Mouse (Mus musculus) embryonic facial prominence, embryonic 13.5 days (tissue): ENCODE measurements around the gene Hacd2. TPM values are rescaled to one million over a fixed set of nuclear protein-coding genes. Genes with fewer than 3 reads are reported as not detected.

Experiments used
- ATAC-seq: fragments of 200-750 bp; cut with Nextera tagmentation; 2 replicates; pipeline ENCODE4 v1.8.0; 2017; ENCODE audit warnings: low read depth; ENCODE audit not compliant: insufficient number of reproducible peaks, insufficient read depth, low FRiP score, low TSS enrichment
- H3K27ac ChIP-seq: fragments of 300-500 bp; sonication (generic); 2 replicates; pipeline ENCODE4 v1.5.1; 2015; ENCODE audit warnings: moderate library complexity, mild to moderate bottlenecking, inconsistent platforms
- H3K27me3 ChIP-seq: fragments of 300-500 bp; sonication (generic); 2 replicates; pipeline ENCODE4 v1.6.1; 2015; ENCODE audit warnings: mild to moderate bottlenecking, inconsistent platforms
- H3K36me3 ChIP-seq: fragments of 300-500 bp; sonication (generic); 2 replicates; pipeline ENCODE4 v1.6.1; 2015; ENCODE audit warnings: mild to moderate bottlenecking, inconsistent platforms
- H3K4me1 ChIP-seq: fragments of 300-500 bp; sonication (generic); 2 replicates; pipeline ENCODE4 v1.6.1; 2015; ENCODE audit warnings: inconsistent platforms
- H3K4me2 ChIP-seq: fragments of 300-500 bp; sonication (generic); 2 replicates; pipeline ENCODE4 v1.6.1; 2015; ENCODE audit warnings: moderate library complexity, mild to moderate bottlenecking, inconsistent platforms
- H3K4me3 ChIP-seq: fragments of 300-500 bp; sonication (generic); 2 replicates; pipeline ENCODE4 v1.5.1; 2015; ENCODE audit warnings: mild to moderate bottlenecking, inconsistent platforms
- H3K9ac ChIP-seq: fragments of 300-500 bp; sonication (generic); 2 replicates; pipeline ENCODE4 v1.6.1; 2015; ENCODE audit warnings: mild to moderate bottlenecking, inconsistent platforms
- H3K9me3 ChIP-seq: fragments of 300-500 bp; sonication (generic); 2 replicates; pipeline ENCODE4 v1.6.1; 2016; ENCODE audit warnings: inconsistent platforms
- WGBS: fragments of 180-500 bp; shearing (Covaris S2); methylation state at CpG from one replicate; pipeline ENCODE4 v1.1.7; 2015; ENCODE audit warnings: mixed read lengths; 5-methylcytosine and 5-hydroxymethylcytosine counted together
- polyA plus RNA-seq: library from polyadenylated mRNA; unstranded; fragments of >200 nt; fragmentation: Nextera tagmentation; extraction: Ambion mirVana; gene quantifications from 2 replicates; pipeline ENCODE4 v1.2.1, GENCODE M21; 2015

Hacd2 gene
- polyA plus RNA-seq, 1 experiment from 2014 or later, result 87.8 TPM

DNA sequence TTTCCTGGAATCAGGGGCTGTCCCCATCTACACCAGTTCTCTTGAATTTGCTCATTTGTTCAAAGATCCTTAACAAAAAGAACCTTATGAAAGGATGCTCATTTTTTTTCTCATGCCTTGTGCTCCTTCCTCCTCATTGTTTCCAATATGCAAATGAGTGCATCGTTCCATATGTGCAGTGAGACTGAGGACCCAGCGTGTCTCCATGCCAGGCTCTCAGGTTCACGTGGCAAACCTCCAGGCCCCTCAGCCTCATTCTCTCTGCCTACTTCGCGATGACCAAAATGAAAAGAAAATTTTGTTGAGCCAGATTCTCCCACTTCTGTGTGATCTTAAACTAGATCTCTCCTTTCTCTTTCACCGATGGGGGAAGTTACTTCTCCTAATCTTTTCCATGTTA lies 117.2 kb downstream of the Hacd2 start:
- Histone ChIP-seq H3K4me2 (no peak overlapping the region), H3K27me3 (no peaks in the 10 kb centered on the region), H3K4me1 (peaks cover 16% of the 10 kb centered on the region), H3K9me3 (no peaks in the 10 kb centered on the region), H3K4me3 (no peak overlapping the region), H3K9ac (no peak overlapping the region), H3K36me3 (no peaks in the 10 kb centered on the region), H3K27ac (no peak overlapping the region)
- 55% methylated on average over 6 of the region's 6 CpGs for WGBS
- no peak for ATAC-seq

DNA sequence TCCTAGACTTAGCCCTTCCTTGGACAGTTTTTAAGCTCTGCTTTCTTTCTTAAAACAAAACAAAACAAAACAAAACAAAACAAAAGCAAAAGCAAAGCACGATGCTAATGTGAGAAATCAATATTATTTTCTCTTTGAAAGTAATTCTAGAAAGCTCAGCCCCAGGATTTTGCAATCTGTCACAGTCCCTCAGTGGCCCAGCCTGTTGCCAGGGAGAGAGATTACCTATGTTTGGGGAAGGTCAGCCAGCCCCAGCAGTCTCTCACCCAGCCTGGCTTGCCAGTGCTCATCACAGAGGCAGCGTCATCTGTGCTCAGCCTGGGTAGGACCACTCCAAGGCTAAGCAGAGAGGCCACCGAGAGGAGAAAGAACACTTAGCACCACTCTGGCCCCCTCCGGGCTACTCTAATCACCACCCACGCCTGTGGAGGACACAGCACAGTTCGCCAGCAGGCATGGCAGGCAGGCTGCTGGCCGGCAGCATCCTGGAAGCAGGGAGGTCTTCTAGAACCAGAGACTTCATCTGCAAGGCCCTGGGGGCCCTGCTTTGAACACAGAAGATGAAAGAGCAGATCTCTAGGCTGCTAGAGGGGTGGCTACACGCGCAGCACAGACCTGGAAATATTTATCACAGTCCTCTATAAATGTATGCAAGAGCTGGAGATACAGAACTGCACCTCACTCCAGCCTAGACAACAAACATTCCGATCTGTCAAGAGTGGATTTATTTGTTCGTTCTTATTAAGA lies 117.8 kb downstream of the Hacd2 start:
- peak overlapping the region; percentile 21 for H3K4me2 ChIP-seq

DNA sequence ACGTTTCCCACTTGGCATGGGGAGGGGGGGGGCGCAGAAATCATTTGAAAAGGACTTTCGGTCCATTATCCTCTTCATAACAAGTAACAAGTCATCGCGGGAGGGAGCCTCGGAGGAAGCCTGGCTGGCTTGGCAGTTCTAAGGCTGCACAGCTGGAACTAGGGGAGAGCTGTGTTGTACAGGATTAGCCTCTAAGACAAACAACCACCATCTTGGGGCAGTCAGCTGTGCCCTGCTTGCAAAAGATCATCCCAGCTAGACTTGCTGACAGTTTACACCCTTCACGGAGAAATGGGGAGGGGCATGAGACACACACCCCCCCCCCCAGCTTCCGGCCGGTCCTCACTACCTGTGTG lies 118.4 kb downstream of the Hacd2 start:
- H3K27me3 ChIP-seq, result no peaks in the 10 kb centered on the region
- peak overlapping the region; percentile 21 for H3K4me2 ChIP-seq
- H3K9me3 ChIP-seq, result no peaks in the 10 kb centered on the region
- no peak overlapping the region for H3K9ac ChIP-seq
- H3K36me3 ChIP-seq, result no peaks in the 10 kb centered on the region
- no peak overlapping the region for H3K27ac ChIP-seq
- H3K4me1 ChIP-seq, result peaks cover 14% of the 10 kb centered on the region
- WGBS, result 42% methylated on average over 9 of the region's 9 CpGs
- no peak for ATAC-seq
- H3K4me3 ChIP-seq, result no peak overlapping the region

More for the DNA sequence above, 117.8 kb downstream of the Hacd2 start:
- Histone ChIP-seq H3K9ac (no peak overlapping the region), H3K4me3 (no peak overlapping the region), H3K27me3 (no peaks in the 10 kb centered on the region), H3K36me3 (no peaks in the 10 kb centered on the region), H3K9me3 (no peaks in the 10 kb centered on the region), H3K4me1 (peaks cover 16% of the 10 kb centered on the region), H3K27ac (peak overlapping the region; percentile 53; the same call in 1 of the 2 replicates)
- whole genome bisulfite sequencing, result 18% methylated on average over 11 of the region's 11 CpGs
- no peak for ATAC-seq

DNA sequence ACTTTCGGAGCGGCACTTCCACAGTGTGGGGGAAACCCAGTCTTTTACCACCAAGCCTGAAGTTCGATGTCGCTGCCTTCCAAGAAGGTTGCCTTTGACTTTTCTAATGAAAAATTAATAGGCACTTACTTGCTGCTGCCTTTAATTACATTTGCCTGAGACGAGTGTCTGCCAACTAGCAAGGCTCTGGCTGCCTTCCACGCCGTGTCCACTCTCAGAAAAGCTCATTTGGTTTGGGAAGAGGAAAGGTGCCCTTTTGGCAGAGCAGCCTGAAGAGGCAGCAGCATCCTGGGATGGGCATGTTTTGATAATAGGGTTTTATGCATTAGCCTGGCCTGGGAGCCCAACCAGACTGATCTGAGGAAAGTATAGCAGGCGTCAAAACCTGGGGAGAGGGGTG lies 119.6 kb downstream of the Hacd2 start:
- no peak for ATAC-seq
- no peak overlapping the region for H3K4me3 ChIP-seq
- WGBS, result 76% methylated on average over 8 of the region's 8 CpGs
- no peak overlapping the region for H3K9ac ChIP-seq
- H3K36me3 ChIP-seq, result no peaks in the 10 kb centered on the region
- no peaks in the 10 kb centered on the region for H3K27me3 ChIP-seq
- H3K9me3 ChIP-seq, result no peaks in the 10 kb centered on the region
- H3K27ac ChIP-seq, result no peak overlapping the region
- H3K4me1 ChIP-seq, result peaks cover 14% of the 10 kb centered on the region
- H3K4me2 ChIP-seq, result no peak overlapping the region

DNA sequence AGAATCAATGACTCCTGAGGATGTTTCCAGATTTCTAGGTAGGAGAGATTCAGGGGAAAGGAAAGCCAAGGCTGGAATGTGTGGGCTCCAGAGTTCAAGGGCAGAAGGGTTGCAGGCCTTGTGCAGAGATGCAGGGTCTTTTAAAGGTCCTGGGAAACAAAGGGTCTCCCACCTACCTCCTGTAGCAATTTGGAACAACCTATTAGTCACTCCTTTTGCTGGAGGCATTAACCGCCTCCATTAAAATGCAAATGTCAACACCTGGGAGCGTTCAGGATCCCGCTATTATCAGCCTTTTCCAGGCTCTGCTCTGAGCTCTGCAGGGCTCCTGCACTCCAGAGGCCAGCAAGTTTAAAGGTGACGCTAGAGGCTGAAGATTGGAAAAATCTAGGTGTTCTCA lies 123.9 kb downstream of the Hacd2 start:
- Histone ChIP-seq H3K4me1 (no peaks in the 10 kb centered on the region), H3K4me3 (no peak overlapping the region), H3K4me2 (no peak overlapping the region), H3K27me3 (peaks cover 7% of the 10 kb centered on the region), H3K9me3 (no peaks in the 10 kb centered on the region), H3K9ac (no peak overlapping the region), H3K27ac (no peak overlapping the region), H3K36me3 (no peaks in the 10 kb centered on the region)
- ATAC-seq, result no peak
- 14% methylated on average over 4 of the region's 4 CpGs for WGBS

DNA sequence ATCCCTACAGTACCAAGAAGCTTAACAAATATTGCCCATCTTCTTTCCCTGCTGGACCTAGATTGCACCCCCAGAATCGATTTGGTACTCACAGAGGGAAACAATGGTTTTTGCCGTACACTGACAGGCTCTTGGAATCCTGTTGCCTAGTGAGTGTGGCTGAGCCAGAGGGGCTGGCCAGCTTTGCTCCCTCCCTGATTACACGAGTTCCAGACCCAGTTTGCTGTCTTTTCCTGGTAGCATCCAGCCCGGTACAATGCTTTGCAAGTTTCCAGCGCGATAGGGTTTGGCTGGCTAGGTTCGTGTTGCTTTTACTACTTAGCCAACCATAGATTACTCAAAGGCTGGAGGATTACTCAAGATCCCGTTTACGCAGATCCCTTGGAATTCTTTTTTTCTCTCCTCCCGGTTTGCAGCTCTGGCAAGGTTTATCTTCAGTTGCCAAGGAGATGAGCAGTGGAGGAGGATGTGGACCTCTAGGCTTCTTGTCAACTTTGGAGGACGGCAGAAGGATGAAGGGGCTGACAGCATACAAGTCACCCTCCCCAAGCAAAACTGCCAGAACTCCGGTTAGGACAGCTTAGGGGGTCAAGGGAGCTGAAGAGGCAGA lies 131.0 kb downstream of the Hacd2 start:
- H3K27ac ChIP-seq, result no peak overlapping the region
- no peak overlapping the region for H3K9ac ChIP-seq
- no peak for ATAC-seq
- 0 out of 2 replicates have a peak, but pooled peaks cover 3% of the 10 kb centered on the region for H3K36me3 ChIP-seq
- peak overlapping the region; percentile 91 for H3K4me2 ChIP-seq
- no peaks in the 10 kb centered on the region for H3K9me3 ChIP-seq
- 8% methylated on average over 12 of the region's 12 CpGs for WGBS
- H3K27me3 ChIP-seq, result peaks cover 73% of the 10 kb centered on the region
- H3K4me3 ChIP-seq, result no peak overlapping the region
- H3K4me1 ChIP-seq, result peaks cover 39% of the 10 kb centered on the region

DNA sequence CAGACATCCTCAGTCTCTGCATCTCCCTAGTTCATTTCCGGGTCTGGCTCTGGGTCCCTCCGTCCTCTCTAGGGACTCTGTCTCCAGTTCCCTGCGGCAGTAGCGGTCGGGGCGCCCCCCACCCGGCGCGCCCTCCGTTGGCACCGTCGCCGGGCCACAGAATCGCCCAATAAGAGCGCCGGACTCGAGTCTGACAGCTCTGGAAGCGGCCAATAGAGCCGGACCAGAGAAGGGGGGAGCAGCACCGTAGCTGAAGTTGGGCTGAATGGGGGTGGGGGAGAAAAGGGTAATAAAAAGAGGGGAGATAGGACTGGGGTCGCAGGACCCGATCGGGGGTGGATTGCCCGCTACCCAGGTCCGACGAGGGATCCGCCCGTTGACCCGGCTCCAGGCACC lies 132.0 kb downstream of the Hacd2 start:
- H3K36me3 ChIP-seq, result 0 out of 2 replicates have a peak, but pooled peaks cover 3% of the 10 kb centered on the region
- peak overlapping the region; percentile 80 for H3K9ac ChIP-seq
- no peaks in the 10 kb centered on the region for H3K9me3 ChIP-seq
- under 1% methylated on average over 29 of the region's 29 CpGs for WGBS
- H3K27ac ChIP-seq, result peak overlapping the region; percentile 78
- H3K4me3 ChIP-seq, result peak overlapping the region; percentile 75
- ATAC-seq, result peak; percentile 69
- peak overlapping the region; percentile 91 for H3K4me2 ChIP-seq
- H3K4me1 ChIP-seq, result peaks cover 43% of the 10 kb centered on the region
- H3K27me3 ChIP-seq, result peaks cover 75% of the 10 kb centered on the region

DNA sequence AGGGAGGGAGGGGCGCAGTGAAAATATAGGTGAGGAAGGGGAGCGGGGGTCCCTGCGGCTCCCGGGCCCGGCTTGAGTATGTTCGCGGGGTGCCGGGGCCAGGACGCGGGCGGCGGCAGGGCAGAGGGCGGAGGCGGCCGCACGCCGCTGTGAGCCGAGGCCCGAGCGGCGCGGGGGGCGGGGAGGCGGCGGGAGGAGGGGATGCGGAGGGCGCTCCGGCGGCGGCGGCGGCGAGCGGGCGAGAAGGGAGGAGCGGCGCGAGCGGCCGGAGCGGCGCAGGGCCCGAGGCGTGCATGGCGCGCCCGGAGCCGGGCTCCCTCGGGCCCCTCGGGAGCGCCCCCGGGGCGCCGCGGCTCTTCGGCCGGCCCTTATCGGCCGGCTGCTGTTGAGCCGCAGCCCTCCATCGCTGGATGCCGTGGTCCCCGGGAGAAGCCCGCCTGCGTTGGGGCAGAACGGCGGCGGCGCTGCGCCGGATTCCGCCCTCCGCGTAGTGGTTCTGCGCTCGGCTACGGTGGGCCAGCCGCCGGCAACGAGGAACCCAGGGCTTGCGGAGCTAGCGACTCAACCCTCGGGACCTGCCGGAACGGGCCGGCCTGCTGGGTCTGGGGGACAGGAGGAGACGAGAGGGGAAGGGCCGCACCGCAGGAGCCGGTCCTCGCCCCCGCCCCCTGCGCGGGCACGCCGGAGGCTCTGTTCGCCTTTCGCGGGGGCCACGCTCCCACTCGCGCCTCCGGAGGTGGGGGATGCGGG lies 132.6 kb downstream of the Hacd2 start, which contains the start of gene Adcy5:
Adcy5 (plus strand) TSS at position 237 of the 750 bp plus-strand sequence.
- peak within 1 kb of the TSS; percentile 91 for H3K4me2 ChIP-seq
- peak within 1 kb of the TSS; percentile 75 for H3K4me3 ChIP-seq
- peaks cover 75% of the 10 kb centered on the region for H3K27me3 ChIP-seq
- H3K9me3 ChIP-seq, result no peaks in the 10 kb centered on the region
- peaks cover 48% of the 10 kb centered on the region for H3K4me1 ChIP-seq
- under 1% methylated on average over 63 of the region's 104 CpGs for WGBS
- H3K27ac ChIP-seq, result peak within 1 kb of the TSS; percentile 78
- peak; percentile 32 for ATAC-seq
- H3K9ac ChIP-seq, result peak within 1 kb of the TSS; percentile 80
- 0 out of 2 replicates have a peak, but pooled peaks cover 3% of the 10 kb centered on the region for H3K36me3 ChIP-seq

DNA sequence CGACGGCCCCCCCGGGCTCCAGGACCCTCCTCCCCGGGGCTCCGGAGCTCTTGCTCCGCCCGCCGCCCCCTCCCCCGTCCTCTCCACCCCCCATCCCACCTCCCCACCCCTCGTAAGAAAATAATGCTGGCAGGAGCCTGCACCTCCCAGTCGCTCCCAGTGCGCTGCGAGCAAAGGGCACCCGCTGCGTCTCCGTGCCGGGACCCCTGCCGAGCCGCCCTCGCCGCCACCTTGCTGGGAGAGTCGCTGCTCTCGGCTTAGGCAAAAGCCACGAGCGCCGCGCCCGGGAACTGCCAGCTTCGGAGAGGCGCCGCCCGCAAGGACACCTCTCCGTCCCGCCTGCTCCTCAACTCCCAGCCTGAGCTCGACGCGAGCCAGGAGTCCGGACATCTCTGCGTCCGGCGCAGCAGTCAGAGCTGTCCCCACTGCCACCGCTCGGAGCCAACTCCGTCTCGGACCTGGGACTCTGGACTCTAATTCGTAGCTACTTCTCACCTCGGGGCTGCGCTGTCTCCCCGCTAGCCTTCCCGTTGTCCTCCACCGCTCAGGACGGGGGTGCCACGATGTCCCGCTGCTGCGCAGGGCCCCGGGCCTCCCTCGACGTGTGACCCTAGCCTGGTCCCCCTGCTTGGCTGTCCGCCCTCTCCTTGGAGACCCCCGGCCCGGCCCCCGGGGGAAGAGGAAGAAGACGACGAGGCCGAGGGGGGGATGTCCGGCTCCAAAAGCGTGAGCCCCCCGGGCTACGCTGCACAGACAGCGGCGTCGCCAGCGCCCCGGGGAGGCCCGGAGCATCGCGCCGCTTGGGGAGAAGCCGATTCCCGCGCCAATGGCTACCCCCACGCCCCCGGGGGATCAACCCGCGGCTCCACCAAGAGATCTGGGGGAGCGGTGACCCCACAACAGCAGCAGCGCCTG lies 133.4 kb downstream of the Hacd2 start:
- Histone ChIP-seq H3K4me2 (peak overlapping the region; percentile 91), H3K27ac (peak overlapping the region; percentile 78), H3K27me3 (peaks cover 71% of the 10 kb centered on the region), H3K4me3 (peak overlapping the region; percentile 75), H3K4me1 (peaks cover 56% of the 10 kb centered on the region), H3K36me3 (0 out of 2 replicates have a peak, but pooled peaks cover 3% of the 10 kb centered on the region), H3K9ac (peak overlapping the region; percentile 80), H3K9me3 (no peaks in the 10 kb centered on the region)
- WGBS, result 1% methylated on average over 83 of the region's 87 CpGs
- ATAC-seq, result peak; percentile 41; the same call in 1 of the 2 replicates

DNA sequence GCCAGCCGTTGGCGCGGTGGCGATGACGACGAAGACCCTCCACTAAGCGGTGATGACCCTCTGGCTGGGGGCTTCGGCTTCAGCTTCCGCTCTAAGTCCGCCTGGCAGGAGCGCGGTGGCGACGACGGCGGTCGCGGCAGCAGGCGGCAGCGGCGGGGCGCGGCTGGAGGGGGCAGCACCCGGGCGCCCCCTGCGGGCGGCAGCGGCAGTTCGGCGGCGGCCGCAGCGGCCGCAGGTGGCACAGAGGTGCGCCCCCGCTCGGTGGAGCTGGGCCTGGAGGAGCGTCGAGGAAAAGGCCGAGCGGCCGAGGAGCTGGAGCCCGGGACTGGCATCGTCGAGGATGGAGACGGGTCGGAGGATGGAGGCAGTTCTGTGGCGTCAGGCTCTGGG lies 134.1 kb downstream of the Hacd2 start:
- 1% methylated on average over 48 of the region's 48 CpGs for WGBS
- no peak for ATAC-seq

More for the DNA sequence above, 134.1 kb downstream of the Hacd2 start:
- peak overlapping the region; percentile 91 for H3K4me2 ChIP-seq
- peaks cover 66% of the 10 kb centered on the region for H3K27me3 ChIP-seq
- peaks cover 62% of the 10 kb centered on the region for H3K4me1 ChIP-seq
- peak overlapping the region; percentile 75 for H3K4me3 ChIP-seq
- no peaks in the 10 kb centered on the region for H3K9me3 ChIP-seq
- H3K9ac ChIP-seq, result peak overlapping the region; percentile 80
- no peak overlapping the region for H3K27ac ChIP-seq
- H3K36me3 ChIP-seq, result 0 out of 2 replicates have a peak, but pooled peaks cover 3% of the 10 kb centered on the region
